Mouse (Mus musculus) G1E (cell line): ENCODE results near the gene Slc25a19.

ENCODE experiments used
- CTCF ChIP-seq: IDR thresholded peaks from 2 replicates; pipeline ENCODE4 v1.5.1; 2012; ENCODE audit warnings: low read depth, low read length, inconsistent platforms, mixed read lengths
- GATA1 ChIP-seq: IDR thresholded peaks from 2 replicates; pipeline ENCODE4 v1.6.1; 2012; ENCODE audit warnings: borderline replicate concordance, low read length, inconsistent platforms, mixed read lengths
- POLR2AphosphoS5 ChIP-seq: IDR thresholded peaks from 2 replicates; pipeline ENCODE4 v1.6.1; 2012; ENCODE audit warnings: low read depth, low read length, inconsistent platforms; ENCODE audit not compliant: insufficient replicate concordance

DNA sequence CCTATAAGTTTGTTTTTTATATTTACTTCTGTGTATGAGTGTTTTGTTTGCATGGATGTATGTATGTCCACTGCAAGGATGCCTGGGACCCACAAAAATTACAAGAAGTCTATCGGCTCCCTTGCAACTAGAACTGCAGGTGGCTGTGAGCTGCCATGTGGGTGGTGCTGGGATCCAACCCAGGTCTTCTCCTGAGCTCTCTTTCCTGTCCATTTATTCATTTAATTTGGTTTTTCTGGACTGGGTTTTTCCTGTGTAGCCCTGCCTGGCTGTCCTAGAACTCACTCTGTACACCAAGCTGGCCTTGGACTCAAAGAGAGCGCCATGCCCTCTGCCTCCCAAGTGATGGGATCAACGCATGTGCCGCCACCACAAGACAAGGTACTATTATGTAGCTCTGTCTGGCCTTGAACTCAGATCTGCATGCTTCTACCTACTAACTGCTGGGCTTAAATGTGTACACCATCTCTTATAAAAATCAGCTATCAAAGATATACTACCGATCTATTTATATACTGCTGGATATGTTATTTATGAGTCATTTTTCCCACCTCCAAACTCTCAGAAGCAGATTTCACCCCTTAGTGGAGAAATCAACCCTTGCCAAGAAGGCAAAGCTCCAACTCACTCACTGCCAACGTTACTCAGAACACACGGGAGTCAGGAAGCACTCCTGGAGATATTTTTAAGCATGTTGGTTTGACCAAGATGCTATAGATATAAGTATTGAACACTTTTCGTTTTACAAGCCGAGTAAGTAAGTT lies 45.6 kb upstream of the Slc25a19 start:
- TF ChIP-seq CTCF (no peak), POLR2AphosphoS5 (no peak), GATA1 (no peak)
